Mouse (Mus musculus): ENCODE measurements around the gene Ybx1. TPM values are rescaled to one million over a fixed set of nuclear protein-coding genes. Genes with fewer than 3 reads are reported as not detected.

Ybx1 gene
- polyA plus RNA-seq, 1 experiment from 2014 or later = 673 TPM

DNA sequence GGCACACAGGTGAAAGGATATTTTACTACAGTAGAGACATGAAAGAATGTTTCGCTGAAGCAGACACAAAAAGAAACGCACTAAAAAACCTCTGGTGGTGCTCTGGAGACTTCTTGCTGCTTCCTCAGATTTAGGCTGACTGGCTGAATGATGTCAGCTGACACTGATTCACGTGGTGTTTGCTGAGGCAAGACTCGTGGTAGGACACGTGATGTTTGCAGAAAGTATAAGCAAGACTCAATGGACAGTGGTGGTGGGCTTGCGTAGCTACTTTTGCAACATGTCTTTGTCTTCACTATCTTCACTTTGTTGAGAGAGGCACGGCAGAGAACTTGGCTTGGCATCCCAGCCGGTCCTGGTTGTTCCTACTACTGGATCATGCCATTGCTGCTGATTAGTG lies 8.9 kb upstream of the Ybx1 start:
- H3K4me1 ChIP-seq (ENCODE audit: control insufficient read depth, insufficient read depth, low read length) = no peaks in the 10 kb centered on the region
- DNase-seq (ENCODE audit: low spot score) = no peak
- 94% methylated on average over 8 of the region's 8 CpGs for WGBS
- no peak overlapping the region for H3K4me3 ChIP-seq (ENCODE audit: low read depth, low read length)
- no peak for ATAC-seq (ENCODE audit: low read depth)
- H3K4me2 ChIP-seq (ENCODE audit: low read depth, low read length) = no peak overlapping the region
- no peak overlapping the region for H3K27ac ChIP-seq (replicated peaks; ENCODE audit: low read depth, low read length)
- peaks cover 17% of the 10 kb centered on the region for H3K36me3 ChIP-seq (ENCODE audit: control insufficient read depth, insufficient read depth, low read length)
- no peak overlapping the region for H3K9ac ChIP-seq (ENCODE audit: low read depth, low read length)
- H3K9me3 ChIP-seq (ENCODE audit: control insufficient read depth, low read length) = no peaks in the 10 kb centered on the region
- H3K27me3 ChIP-seq (replicated peaks; ENCODE audit: control insufficient read depth, insufficient read depth, low read length) = no peaks in the 10 kb centered on the region

DNA sequence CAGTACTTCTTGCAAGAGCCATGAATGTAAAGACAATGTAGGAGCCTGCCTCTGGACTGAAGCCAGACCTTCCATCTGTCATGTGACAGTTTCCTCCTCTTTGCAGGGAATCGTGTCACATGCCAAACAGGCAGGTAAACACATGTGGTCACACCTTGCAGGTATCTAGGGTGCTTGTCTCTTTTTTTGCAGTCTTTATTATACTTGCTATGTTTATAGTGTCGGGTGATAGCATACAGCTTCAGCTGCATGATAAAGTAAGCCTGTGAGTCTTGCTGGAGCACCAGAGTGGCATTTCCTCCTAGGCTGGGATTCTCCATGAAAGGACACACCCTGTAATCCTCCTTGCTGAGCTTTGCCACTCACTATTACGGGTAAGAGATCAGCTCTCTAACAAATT lies 7.4 kb upstream of the Ybx1 start:
- no peak for ATAC-seq (ENCODE audit: low read depth)
- DNase-seq (ENCODE audit: low spot score) = no peak
- no peak overlapping the region for H3K9ac ChIP-seq (ENCODE audit: low read depth, low read length)
- no peak overlapping the region for H3K4me3 ChIP-seq (ENCODE audit: low read depth, low read length)
- no peaks in the 10 kb centered on the region for H3K4me1 ChIP-seq (ENCODE audit: control insufficient read depth, insufficient read depth, low read length)
- no peak overlapping the region for H3K27ac ChIP-seq (replicated peaks; ENCODE audit: low read depth, low read length)
- 83% methylated on average over 3 of the region's 3 CpGs for WGBS
- no peaks in the 10 kb centered on the region for H3K9me3 ChIP-seq (ENCODE audit: control insufficient read depth, low read length)
- no peak overlapping the region for H3K4me2 ChIP-seq (ENCODE audit: low read depth, low read length)
- H3K27me3 ChIP-seq (replicated peaks; ENCODE audit: control insufficient read depth, insufficient read depth, low read length) = no peaks in the 10 kb centered on the region
- H3K36me3 ChIP-seq (ENCODE audit: control insufficient read depth, insufficient read depth, low read length) = peaks cover 2% of the 10 kb centered on the region; the same call in 1 of the 2 replicates

DNA sequence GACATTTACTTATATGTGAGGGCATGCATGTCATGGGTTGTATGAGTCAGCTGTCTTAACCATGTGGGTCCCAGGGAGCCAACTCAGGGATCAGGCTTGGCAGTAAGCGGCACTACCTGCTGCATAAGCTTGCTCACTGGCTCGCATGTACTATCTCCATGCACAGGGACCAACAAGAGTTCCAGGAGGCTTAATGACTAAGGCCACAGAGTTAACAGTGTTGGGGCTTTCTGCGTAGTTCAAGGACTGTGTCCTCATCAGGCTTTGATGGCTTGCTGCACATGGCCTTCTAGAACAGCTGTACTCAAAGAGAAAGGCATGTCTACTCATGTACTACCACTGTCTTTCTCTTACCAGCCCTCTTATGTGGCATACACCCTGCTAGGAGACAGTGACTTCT lies 6.4 kb upstream of the Ybx1 start:
- Histone ChIP-seq H3K4me3 (ENCODE audit: low read depth, low read length) (no peak overlapping the region), H3K4me2 (ENCODE audit: low read depth, low read length) (no peak overlapping the region), H3K27me3 (replicated peaks; ENCODE audit: control insufficient read depth, insufficient read depth, low read length) (no peaks in the 10 kb centered on the region), H3K27ac (replicated peaks; ENCODE audit: low read depth, low read length) (no peak overlapping the region), H3K9ac (ENCODE audit: low read depth, low read length) (no peak overlapping the region), H3K36me3 (ENCODE audit: control insufficient read depth, insufficient read depth, low read length) (no peaks in the 10 kb centered on the region), H3K4me1 (ENCODE audit: control insufficient read depth, insufficient read depth, low read length) (no peaks in the 10 kb centered on the region), H3K9me3 (ENCODE audit: control insufficient read depth, low read length) (no peaks in the 10 kb centered on the region)
- DNase-seq (ENCODE audit: low spot score) = no peak
- WGBS = 100% methylated on average over 3 of the region's 3 CpGs
- no peak for ATAC-seq (ENCODE audit: low read depth)

DNA sequence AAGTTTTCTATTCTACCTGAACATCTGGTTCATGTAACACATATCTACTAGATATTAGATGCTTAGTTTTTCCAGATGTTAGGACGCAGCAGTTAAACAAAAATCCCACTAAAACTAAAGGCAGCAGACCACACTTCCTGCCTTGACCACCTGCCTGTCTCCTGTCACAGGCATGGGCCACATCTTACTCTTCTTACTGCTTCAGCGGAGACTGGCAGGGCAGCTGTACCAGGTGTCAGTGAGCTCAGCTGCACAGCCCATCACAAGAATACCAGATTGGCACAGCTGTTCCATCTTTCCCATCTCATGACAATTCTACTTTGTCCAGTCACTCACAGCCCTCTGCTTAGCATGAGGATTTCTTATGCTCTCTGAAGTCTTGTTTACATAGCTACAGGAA lies 3.0 kb upstream of the Ybx1 start:
- H3K27me3 ChIP-seq (replicated peaks; ENCODE audit: control insufficient read depth, insufficient read depth, low read length) = no peaks in the 10 kb centered on the region
- no peak overlapping the region for H3K4me3 ChIP-seq (ENCODE audit: low read depth, low read length)
- WGBS = 53% methylated on average over 2 of the region's 2 CpGs
- ATAC-seq (ENCODE audit: low read depth) (no peak), DNase-seq (ENCODE audit: low spot score) (no peak)
- peaks cover under 1% of the 10 kb centered on the region; the same call in 1 of the 2 replicates for H3K4me1 ChIP-seq (ENCODE audit: control insufficient read depth, insufficient read depth, low read length)
- H3K27ac ChIP-seq (replicated peaks; ENCODE audit: low read depth, low read length) = no peak overlapping the region
- no peaks in the 10 kb centered on the region for H3K9me3 ChIP-seq (ENCODE audit: control insufficient read depth, low read length)
- no peak overlapping the region for H3K4me2 ChIP-seq (ENCODE audit: low read depth, low read length)
- H3K36me3 ChIP-seq (ENCODE audit: control insufficient read depth, insufficient read depth, low read length) = no peaks in the 10 kb centered on the region
- no peak overlapping the region for H3K9ac ChIP-seq (ENCODE audit: low read depth, low read length)

DNA sequence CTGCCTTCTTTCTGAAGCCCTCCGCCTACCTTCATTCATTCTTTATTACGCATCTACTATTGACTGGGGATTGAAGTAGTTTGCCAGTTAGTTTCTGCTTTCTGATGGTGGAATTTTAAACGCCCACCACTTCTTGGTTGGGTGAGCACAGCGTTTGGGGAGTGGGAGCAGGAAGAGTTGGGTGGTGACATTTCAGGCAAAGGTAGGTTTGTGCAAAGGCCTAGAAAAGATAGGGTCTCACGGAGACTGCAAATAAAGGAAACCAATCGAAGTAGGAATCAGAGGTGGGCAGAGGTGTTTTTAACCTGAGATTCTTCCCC lies 690 bp upstream of the Ybx1 start:
- WGBS = 7% methylated on average over 6 of the region's 6 CpGs
- H3K4me2 ChIP-seq (ENCODE audit: low read depth, low read length) = peak overlapping the region; percentile 54
- H3K4me1 ChIP-seq (ENCODE audit: control insufficient read depth, insufficient read depth, low read length) = peaks cover 7% of the 10 kb centered on the region
- peak overlapping the region; percentile 84 for H3K27ac ChIP-seq (replicated peaks; ENCODE audit: low read depth, low read length)
- DNase-seq (ENCODE audit: low spot score) (no peak), ATAC-seq (ENCODE audit: low read depth) (no peak)
- H3K9ac ChIP-seq (ENCODE audit: low read depth, low read length) = peak overlapping the region; percentile 71
- no peaks in the 10 kb centered on the region for H3K27me3 ChIP-seq (replicated peaks; ENCODE audit: control insufficient read depth, insufficient read depth, low read length)
- H3K36me3 ChIP-seq (ENCODE audit: control insufficient read depth, insufficient read depth, low read length) = peaks cover 13% of the 10 kb centered on the region; the same call in 1 of the 2 replicates
- H3K9me3 ChIP-seq (ENCODE audit: control insufficient read depth, low read length) = no peaks in the 10 kb centered on the region
- H3K4me3 ChIP-seq (ENCODE audit: low read depth, low read length) = peak overlapping the region; percentile 91

DNA sequence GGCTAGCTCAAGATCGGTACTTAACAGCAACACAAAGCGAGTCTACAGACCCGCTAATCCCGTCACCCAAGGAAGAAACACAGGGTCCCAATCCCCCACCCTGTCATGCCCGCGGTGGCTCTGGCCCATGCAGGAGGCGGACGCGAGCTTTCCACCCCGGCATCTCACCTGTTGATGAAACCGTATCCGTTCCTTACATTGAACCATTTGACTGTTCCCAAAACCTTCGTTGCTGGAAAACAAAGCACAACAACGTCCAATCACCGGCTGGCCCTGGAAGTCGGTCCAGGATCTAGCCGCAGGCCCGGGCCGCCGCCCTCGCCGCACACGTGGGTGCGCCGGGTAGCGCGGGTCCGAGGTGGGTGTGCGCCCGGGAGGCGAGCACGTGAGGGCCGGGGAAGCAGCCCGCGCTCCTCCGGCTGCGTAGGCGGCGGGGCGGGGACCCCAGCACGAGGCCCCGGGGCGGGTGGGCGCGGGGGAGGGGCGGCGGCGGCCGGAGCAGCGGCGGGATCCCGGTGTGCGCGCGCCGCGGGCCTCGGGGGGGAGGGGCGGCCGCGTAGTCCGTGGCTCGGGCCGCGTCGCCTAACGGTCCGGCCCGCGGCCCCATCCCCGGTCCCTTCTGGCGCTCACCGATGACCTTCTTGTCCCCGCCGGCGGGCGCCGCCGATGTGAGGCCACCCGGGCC lies 688 bp downstream of the Ybx1 start:
- DNase-seq (ENCODE audit: low spot score) (peak; percentile 21), ATAC-seq (ENCODE audit: low read depth) (peak; percentile 4)
- Histone ChIP-seq H3K27me3 (replicated peaks; ENCODE audit: control insufficient read depth, insufficient read depth, low read length) (no peaks in the 10 kb centered on the region), H3K4me3 (ENCODE audit: low read depth, low read length) (peak overlapping the region; percentile 91), H3K9ac (ENCODE audit: low read depth, low read length) (peak overlapping the region; percentile 92), H3K27ac (replicated peaks; ENCODE audit: low read depth, low read length) (peak overlapping the region; percentile 80), H3K36me3 (ENCODE audit: control insufficient read depth, insufficient read depth, low read length) (peaks cover 21% of the 10 kb centered on the region), H3K4me2 (ENCODE audit: low read depth, low read length) (peak overlapping the region; percentile 79), H3K9me3 (ENCODE audit: control insufficient read depth, low read length) (no peaks in the 10 kb centered on the region), H3K4me1 (ENCODE audit: control insufficient read depth, insufficient read depth, low read length) (peaks cover 7% of the 10 kb centered on the region)
- under 1% methylated on average over 19 of the region's 80 CpGs for WGBS

DNA sequence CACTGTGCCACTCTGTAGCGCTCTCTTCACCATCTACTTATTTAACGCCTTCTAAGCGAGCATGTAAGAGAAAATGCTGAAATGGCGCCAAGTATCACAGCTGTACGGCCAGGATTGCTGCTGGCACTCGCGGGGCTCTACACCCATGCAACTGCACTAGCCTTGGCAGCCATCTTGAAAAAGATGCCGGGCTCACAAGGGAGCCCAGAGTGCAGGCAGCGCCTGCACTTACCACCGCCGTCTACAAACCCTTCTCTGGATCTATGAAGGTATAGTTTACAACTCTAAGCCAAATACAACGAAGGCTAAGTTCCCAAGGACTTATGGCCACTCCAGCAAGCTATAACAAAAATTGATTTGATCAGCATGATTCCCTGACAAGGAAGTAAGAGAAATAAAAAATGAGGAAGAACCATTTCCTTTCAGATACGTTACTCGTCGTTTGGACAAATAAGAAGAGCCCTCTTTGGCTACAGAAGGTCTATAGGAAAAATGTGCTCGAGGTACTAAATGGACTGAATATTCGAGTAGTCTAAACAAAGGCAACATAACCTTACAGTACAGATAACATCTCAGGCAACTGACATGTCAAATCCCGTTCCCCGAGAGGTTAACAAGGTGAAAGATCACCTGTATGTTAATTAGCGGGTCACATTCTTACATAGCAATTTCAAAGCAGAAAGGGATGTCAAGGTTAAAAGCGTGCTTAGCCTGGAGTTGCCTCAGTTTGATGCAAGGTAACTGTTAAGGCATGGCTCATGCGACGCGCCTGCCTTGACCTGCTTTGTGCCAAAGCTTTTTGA lies 1.4 kb downstream of the Ybx1 start:
- Histone ChIP-seq H3K4me2 (ENCODE audit: low read depth, low read length) (peak overlapping the region; percentile 79), H3K4me3 (ENCODE audit: low read depth, low read length) (peak overlapping the region; percentile 91), H3K9me3 (ENCODE audit: control insufficient read depth, low read length) (no peaks in the 10 kb centered on the region), H3K36me3 (ENCODE audit: control insufficient read depth, insufficient read depth, low read length) (peaks cover 26% of the 10 kb centered on the region), H3K4me1 (ENCODE audit: control insufficient read depth, insufficient read depth, low read length) (peaks cover 7% of the 10 kb centered on the region), H3K27ac (replicated peaks; ENCODE audit: low read depth, low read length) (peak overlapping the region; percentile 46; the same call in 1 of the 2 replicates), H3K27me3 (replicated peaks; ENCODE audit: control insufficient read depth, insufficient read depth, low read length) (no peaks in the 10 kb centered on the region), H3K9ac (ENCODE audit: low read depth, low read length) (peak overlapping the region; percentile 92)
- peak; percentile 83 for DNase-seq (ENCODE audit: low spot score)
- under 1% methylated on average over 24 of the region's 24 CpGs for WGBS
- peak; percentile 17; the same call in 1 of the 2 replicates for ATAC-seq (ENCODE audit: low read depth)

DNA sequence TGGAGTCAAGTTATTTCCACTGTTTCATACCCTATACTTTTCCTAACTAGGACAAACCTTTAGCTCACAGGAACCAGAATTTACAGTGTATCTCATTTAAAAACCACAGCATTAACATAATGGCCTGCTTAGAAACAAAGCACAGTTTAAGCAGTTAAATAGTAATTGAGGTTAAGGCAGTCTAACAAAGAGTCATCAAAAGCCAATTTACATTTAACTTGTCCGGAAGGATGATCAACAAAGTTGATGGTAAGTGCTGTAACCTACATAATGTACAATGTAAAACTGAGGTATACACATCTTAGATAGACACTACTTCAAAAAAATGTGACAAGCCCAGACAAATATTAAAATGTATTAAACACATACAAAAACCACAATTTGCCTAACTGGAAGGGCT lies 2.5 kb downstream of the Ybx1 start:
- Histone ChIP-seq H3K9me3 (ENCODE audit: control insufficient read depth, low read length) (no peaks in the 10 kb centered on the region), H3K27me3 (replicated peaks; ENCODE audit: control insufficient read depth, insufficient read depth, low read length) (no peaks in the 10 kb centered on the region), H3K36me3 (ENCODE audit: control insufficient read depth, insufficient read depth, low read length) (peaks cover 35% of the 10 kb centered on the region), H3K4me3 (ENCODE audit: low read depth, low read length) (peak overlapping the region; percentile 91), H3K4me2 (ENCODE audit: low read depth, low read length) (peak overlapping the region; percentile 79), H3K9ac (ENCODE audit: low read depth, low read length) (peak overlapping the region; percentile 92), H3K4me1 (ENCODE audit: control insufficient read depth, insufficient read depth, low read length) (peaks cover 7% of the 10 kb centered on the region), H3K27ac (replicated peaks; ENCODE audit: low read depth, low read length) (no peak overlapping the region)
- DNase-seq (ENCODE audit: low spot score) (no peak), ATAC-seq (ENCODE audit: low read depth) (no peak)
- 80% methylated on average over 1 of the region's 1 CpGs for WGBS
